Mouse (Mus musculus) myocyte (in vitro differentiated cells): ENCODE results near the gene Hs6st2. TPM values are rescaled to one million over a fixed set of nuclear protein-coding genes. Genes with fewer than 3 reads are reported as not detected.

ENCODE experiments used
- H3K27me3 ChIP-seq: one replicate; pipeline ENCODE4 v1.6.1; 2011; ENCODE audit not compliant: control insufficient read depth, insufficient read depth, insufficient read length
- H3K36me3 ChIP-seq: one replicate; pipeline ENCODE4 v1.6.1; 2011; ENCODE audit not compliant: control insufficient read depth, insufficient read depth
- H3K4me2 ChIP-seq: one replicate; pipeline ENCODE4 v1.6.1; 2011; ENCODE audit warnings: low read depth, control low read depth
- H3K4me3 ChIP-seq: one replicate; pipeline ENCODE4 v1.5.1; 2011; ENCODE audit warnings: mild to moderate bottlenecking, control low read depth, moderate library complexity
- H3K79me2 ChIP-seq: one replicate; pipeline ENCODE4 v1.6.1; 2011; ENCODE audit not compliant: control insufficient read depth, insufficient read depth
- H3ac ChIP-seq: one replicate; pipeline ENCODE4 v1.6.1; 2011; ENCODE audit not compliant: control insufficient read depth, insufficient read length
- CEBPB ChIP-seq: IDR thresholded peaks from 2 replicates; pipeline ENCODE4 v1.6.1; 2011; ENCODE audit warnings: mild to moderate bottlenecking, moderate library complexity; ENCODE audit not compliant: poor library complexity, insufficient read depth, severe bottlenecking
- E2F4 ChIP-seq: IDR thresholded peaks from one replicate; pipeline ENCODE4 v1.6.1; 2011; ENCODE audit warnings: mild to moderate bottlenecking, control low read depth, moderate library complexity; ENCODE audit not compliant: insufficient read depth
- MAX ChIP-seq: IDR thresholded peaks from one replicate; pipeline ENCODE4 v1.6.1; 2011; ENCODE audit warnings: low read depth, mild to moderate bottlenecking, control low read depth
- MYOD1 ChIP-seq, 3 experiments: IDR thresholded peaks; one replicate each; pipeline ENCODE4 v1.6.1; 2011; ENCODE audit warnings: control low read depth in 2 of 3, low read depth in 2 of 3, mild to moderate bottlenecking in 2 of 3, moderate library complexity in 1 of 3; ENCODE audit not compliant: insufficient read length in 2 of 3, control insufficient read depth in 1 of 3
- MYOG ChIP-seq, 3 experiments: IDR thresholded peaks; one replicate each; pipeline ENCODE4 v1.6.1; 2011; ENCODE audit warnings: control low read depth in 2 of 3, low read depth in 2 of 3, mild to moderate bottlenecking in 2 of 3; ENCODE audit not compliant: insufficient read length in 2 of 3, control insufficient read depth in 1 of 3, insufficient read depth in 1 of 3
- POLR2A ChIP-seq: IDR thresholded peaks from one replicate; pipeline ENCODE4 v1.6.1; 2011; ENCODE audit warnings: low read depth, mild to moderate bottlenecking, control low read depth, moderate library complexity; ENCODE audit not compliant: insufficient read length
- POLR2AphosphoS2 ChIP-seq: IDR thresholded peaks from one replicate; pipeline ENCODE4 v1.6.1; 2011; ENCODE audit warnings: low read depth, control low read depth; ENCODE audit not compliant: insufficient read length
- REST ChIP-seq: IDR thresholded peaks from one replicate; pipeline ENCODE4 v1.6.1; 2011; ENCODE audit warnings: mild to moderate bottlenecking, control low read depth, moderate library complexity; ENCODE audit not compliant: insufficient read depth, insufficient read length
- SRF ChIP-seq: IDR thresholded peaks from one replicate; pipeline ENCODE4 v1.6.1; 2011; ENCODE audit warnings: low read depth; ENCODE audit not compliant: control insufficient read depth, insufficient read length
- TCF12 ChIP-seq: IDR thresholded peaks from one replicate; pipeline ENCODE4 v1.6.1; 2011; ENCODE audit warnings: mild to moderate bottlenecking, control low read depth; ENCODE audit not compliant: poor library complexity, insufficient read depth, severe bottlenecking
- TCF3 ChIP-seq: IDR thresholded peaks from one replicate; pipeline ENCODE4 v1.6.1; 2011; ENCODE audit warnings: low read depth, control low read depth; ENCODE audit not compliant: insufficient read length
- USF1 ChIP-seq: IDR thresholded peaks from one replicate; pipeline ENCODE4 v1.6.1; 2011; ENCODE audit warnings: low read depth, mild to moderate bottlenecking, control low read depth, moderate library complexity
- polyA plus RNA-seq: library from polyadenylated mRNA; unstranded; fragments of >200 nt; fragmentation: generic; extraction: Trizol; gene quantifications from one replicate; pipeline ENCODE4 v1.2.1, GENCODE M21; 2012; ENCODE audit warnings: missing spikeins

Hs6st2 gene
- polyA plus RNA-seq, result 0.38 TPM

- Histone ChIP-seq H3K4me2 (no peak within 1 kb of the TSS), H3K79me2 (no peaks in the 10 kb centered on the region), H3K36me3 (no peaks in the 10 kb centered on the region), H3K27me3 (no peaks in the 10 kb centered on the region), H3ac (no peak within 1 kb of the TSS), H3K4me3 (no peak within 1 kb of the TSS)
- TF ChIP-seq TCF12 (no peak), TCF3 (no peak), POLR2A (no peak), USF1 (no peak)
These were observed at the start of gene Hs6st2 for GRCm38 (mm10) chrX:51681756-51682155. TSS of gene Hs6st2 (minus strand) at chrX:51681856.

GRCm38 (mm10) chrX:51714086-51714745, 32.6 kb upstream of the Hs6st2 start:
- H3K36me3 ChIP-seq, result no peaks in the 10 kb centered on the region
- no peaks in the 10 kb centered on the region for H3K79me2 ChIP-seq
- TF ChIP-seq USF1, result no peak
- no peak for TF ChIP-seq POLR2A
- no peak overlapping the region for H3K4me2 ChIP-seq
- no peaks in the 10 kb centered on the region for H3K27me3 ChIP-seq
- no peak overlapping the region for H3K4me3 ChIP-seq
- no peak overlapping the region for H3ac ChIP-seq

DNA sequence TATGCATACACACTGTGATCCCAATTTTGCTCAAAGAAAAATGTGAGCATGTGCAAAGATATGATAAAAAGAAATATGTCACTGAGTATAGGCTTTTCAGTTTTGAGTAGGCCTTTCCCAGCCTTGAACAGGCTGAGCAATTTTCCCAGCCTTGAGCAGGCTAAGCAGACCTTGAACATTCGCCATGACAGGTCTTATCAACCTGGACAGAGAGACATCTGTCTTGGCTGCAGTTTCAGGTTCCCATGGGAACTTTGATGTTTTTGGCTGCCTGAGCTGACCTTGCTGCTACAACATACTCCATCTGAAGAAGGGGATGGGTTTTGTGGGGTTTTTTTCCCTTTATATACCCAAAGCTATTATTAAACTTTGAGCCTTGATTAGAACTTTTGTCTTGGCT, 31.3 kb upstream of the Hs6st2 start:
- Histone ChIP-seq H3K79me2 (no peaks in the 10 kb centered on the region), H3K4me3 (no peak overlapping the region), H3K27me3 (no peaks in the 10 kb centered on the region), H3ac (no peak overlapping the region), H3K4me2 (no peak overlapping the region), H3K36me3 (no peaks in the 10 kb centered on the region)
- TF ChIP-seq MYOG (IDR thresholded peaks at IDR 0.05; ENCODE audit: control insufficient read depth in 1 of 3, insufficient read depth in 1 of 3, insufficient read length in 2 of 3, low read depth in 2 of 3), result no peak
- no peak for TF ChIP-seq USF1
- TF ChIP-seq POLR2A, result no peak
- no peak for TF ChIP-seq TCF3
- TF ChIP-seq CEBPB, result no peak
- TF ChIP-seq SRF, result no peak

GRCm38 (mm10) chrX:51702823-51703222, 21.2 kb upstream of the Hs6st2 start:
- H3ac ChIP-seq, result no peak overlapping the region
- H3K4me2 ChIP-seq, result no peak overlapping the region
- H3K4me3 ChIP-seq, result no peak overlapping the region
- no peaks in the 10 kb centered on the region for H3K27me3 ChIP-seq
- TF ChIP-seq TCF3 (no peak), CEBPB (no peak), TCF12 (no peak), REST (no peak), SRF (no peak), USF1 (no peak), E2F4 (no peak), MYOG (IDR thresholded peaks at IDR 0.05; ENCODE audit: control insufficient read depth in 1 of 3, insufficient read depth in 1 of 3, insufficient read length in 2 of 3, low read depth in 2 of 3) (no peak), MYOD1 (IDR thresholded peaks at IDR 0.05; ENCODE audit: control insufficient read depth in 1 of 3, insufficient read length in 2 of 3, low read depth in 2 of 3) (no peak), POLR2A (no peak), POLR2AphosphoS2 (no peak), MAX (no peak)
- no peaks in the 10 kb centered on the region for H3K79me2 ChIP-seq
- H3K36me3 ChIP-seq, result no peaks in the 10 kb centered on the region

- H3K27me3 ChIP-seq, result no peaks in the 10 kb centered on the region
- no peak overlapping the region for H3ac ChIP-seq
- H3K36me3 ChIP-seq, result no peaks in the 10 kb centered on the region
- TF ChIP-seq REST (no peak), POLR2A (no peak), E2F4 (no peak), USF1 (no peak), TCF3 (no peak), POLR2AphosphoS2 (no peak), MYOG (IDR thresholded peaks at IDR 0.05; ENCODE audit: control insufficient read depth in 1 of 3, insufficient read depth in 1 of 3, insufficient read length in 2 of 3, low read depth in 2 of 3) (no peak), TCF12 (no peak)
- H3K4me3 ChIP-seq, result no peak overlapping the region
- H3K79me2 ChIP-seq, result no peaks in the 10 kb centered on the region
- H3K4me2 ChIP-seq, result no peak overlapping the region
These were observed 17.4 kb upstream of the Hs6st2 start for GRCm38 (mm10) chrX:51699079-51699478.
